Mouse (Mus musculus) megakaryocyte, embryonic 14.5 days (primary cell): Measurements from ENCODE around the gene Tor4a.

Experiments used
- FLI1 ChIP-seq: IDR thresholded peaks from 2 replicates; pipeline ENCODE4 v1.6.1; 2012; ENCODE audit warnings: low read length, inconsistent platforms, mixed read lengths
- GATA1 ChIP-seq: IDR thresholded peaks from 3 replicates; pipeline ENCODE4 v1.6.1; 2012; ENCODE audit warnings: mixed read lengths, low read length, inconsistent platforms, borderline replicate concordance

DNA sequence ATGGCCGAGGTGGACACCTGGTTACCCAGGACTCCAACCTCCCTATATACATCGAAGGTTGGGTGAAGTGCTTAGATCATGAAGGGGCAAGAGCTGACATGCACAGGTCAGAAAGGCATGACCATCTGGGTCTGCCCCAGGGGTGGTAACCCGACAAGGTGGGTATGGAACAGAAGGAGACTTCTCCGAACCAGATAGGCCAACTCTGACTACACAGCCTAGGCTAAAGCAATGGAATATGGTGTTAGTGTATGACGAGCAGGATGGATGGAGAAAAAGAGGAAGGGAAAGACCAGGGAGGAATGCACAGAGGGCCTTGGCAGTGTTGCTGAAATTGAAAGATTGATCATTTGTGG, 10.1 kb downstream of the Tor4a start:
- TF ChIP-seq GATA1 (no peak), FLI1 (no peak)
